Mouse (Mus musculus) neural tube, embryonic 12.5 days (tissue): ENCODE measurements at regions not wholly inside any gene's neighbourhood (a gene's known extent, or its start where the extent isn't known, plus 50 kb on each side); places are given as distances from the start of the nearest gene placed in this dataset.

Experiments used
- ATAC-seq: fragments of 200-750 bp; cut with Nextera tagmentation; 2 replicates; pipeline ENCODE4 v1.8.0; 2017; ENCODE audit warnings: low read depth, mild to moderate bottlenecking, moderate TSS enrichment, moderate library complexity; ENCODE audit not compliant: low FRiP score
- H3K27ac ChIP-seq: fragments of 300-500 bp; sonication (generic); 2 replicates; pipeline ENCODE4 v1.5.1; 2016
- H3K27me3 ChIP-seq: fragments of 300-500 bp; sonication (generic); replicated peaks from 2 replicates; pipeline ENCODE4 v1.6.1; 2016; ENCODE audit warnings: mild to moderate bottlenecking
- H3K36me3 ChIP-seq: fragments of 300-500 bp; sonication (generic); 2 replicates; pipeline ENCODE4 v1.6.1; 2016; ENCODE audit warnings: mild to moderate bottlenecking
- H3K4me1 ChIP-seq: fragments of 300-500 bp; sonication (generic); 2 replicates; pipeline ENCODE4 v1.6.1; 2016
- H3K4me2 ChIP-seq: fragments of 300-500 bp; sonication (generic); replicated peaks from 2 replicates; pipeline ENCODE4 v1.6.1; 2016; ENCODE audit warnings: mild to moderate bottlenecking
- H3K4me3 ChIP-seq: fragments of 300-500 bp; sonication (generic); 2 replicates; pipeline ENCODE4 v1.5.1; 2016
- H3K9ac ChIP-seq: fragments of 300-500 bp; sonication (generic); 2 replicates; pipeline ENCODE4 v1.6.1; 2016; ENCODE audit warnings: mild to moderate bottlenecking
- H3K9me3 ChIP-seq: fragments of 300-500 bp; sonication (generic); 2 replicates; pipeline ENCODE4 v1.6.1; 2016; ENCODE audit warnings: mild to moderate bottlenecking
- WGBS: fragments of 180-500 bp; shearing (Covaris S2); methylation state at CpG from one replicate; pipeline ENCODE4 v1.1.7; 2016; 5-methylcytosine and 5-hydroxymethylcytosine counted together

DNA sequence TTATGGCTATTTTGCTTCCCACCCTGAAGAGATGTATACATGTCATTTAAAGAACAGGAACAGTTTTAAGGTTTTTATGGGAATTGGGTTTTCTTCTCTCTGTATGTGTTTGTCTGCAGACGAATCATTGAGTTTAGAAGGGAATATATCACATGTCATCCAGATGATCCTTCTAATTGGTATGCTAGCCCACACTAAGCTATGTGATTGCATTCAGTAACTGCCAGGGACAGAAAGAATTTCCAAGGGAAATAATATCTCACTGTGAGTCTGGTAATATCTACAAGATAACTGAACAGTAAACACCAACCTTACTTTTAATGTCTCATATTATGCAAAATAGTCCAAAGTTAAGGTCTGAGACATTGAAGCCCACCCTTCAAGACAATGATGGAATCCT is 698.0 kb downstream of the Nedd1 start:
- Histone ChIP-seq H3K27me3 (no peaks in the 10 kb centered on the region), H3K9ac (no peak overlapping the region), H3K9me3 (no peaks in the 10 kb centered on the region), H3K4me1 (no peaks in the 10 kb centered on the region), H3K36me3 (no peaks in the 10 kb centered on the region), H3K4me2 (no peak overlapping the region), H3K4me3 (no peak overlapping the region), H3K27ac (no peak overlapping the region)
- 36% methylated on average over 1 of the region's 1 CpGs for WGBS
- ATAC-seq: no peak

GRCm38 (mm10) chr10:92021036-92021435 is 701.2 kb downstream of the Nedd1 start:
- H3K36me3 ChIP-seq: no peaks in the 10 kb centered on the region
- no peak overlapping the region for H3K4me2 ChIP-seq
- H3K27ac ChIP-seq: no peak overlapping the region
- 75% methylated on average over 1 of the region's 1 CpGs for WGBS
- no peak for ATAC-seq
- H3K9ac ChIP-seq: no peak overlapping the region
- H3K4me3 ChIP-seq: no peak overlapping the region
- H3K4me1 ChIP-seq: no peaks in the 10 kb centered on the region
- no peaks in the 10 kb centered on the region for H3K9me3 ChIP-seq
- H3K27me3 ChIP-seq: no peaks in the 10 kb centered on the region

- no peaks in the 10 kb centered on the region for H3K9me3 ChIP-seq
- no peaks in the 10 kb centered on the region for H3K4me1 ChIP-seq
- H3K27me3 ChIP-seq: no peaks in the 10 kb centered on the region
- no peak for ATAC-seq
- no peak overlapping the region for H3K9ac ChIP-seq
- H3K27ac ChIP-seq: no peak overlapping the region
- WGBS: 57% methylated on average over 10 of the region's 10 CpGs
- no peaks in the 10 kb centered on the region for H3K36me3 ChIP-seq
- H3K4me2 ChIP-seq: no peak overlapping the region
- H3K4me3 ChIP-seq: no peak overlapping the region
Measured at GRCm38 (mm10) chr10:92009551-92009950, 712.7 kb downstream of the Nedd1 start.

DNA sequence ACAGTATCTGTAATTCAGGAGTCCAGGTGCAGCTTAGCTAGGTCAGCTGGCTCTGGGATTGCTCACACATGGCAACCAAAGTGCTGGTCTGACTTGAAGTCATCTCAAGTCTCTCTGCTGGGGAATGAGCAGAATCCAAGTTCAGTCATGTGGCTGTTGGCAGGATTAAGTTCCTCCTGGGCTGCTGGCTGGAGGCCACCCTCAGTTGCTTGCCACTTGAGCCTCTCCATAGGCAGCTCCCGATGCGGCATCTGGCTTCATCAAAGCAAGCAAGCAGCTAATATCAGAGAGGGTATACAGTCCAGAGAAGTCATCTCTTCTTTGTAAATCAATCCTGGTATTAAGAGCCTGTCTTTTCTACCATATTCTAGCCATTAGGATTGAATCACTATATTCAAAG is 714.3 kb downstream of the Nedd1 start:
- no peaks in the 10 kb centered on the region for H3K9me3 ChIP-seq
- H3K27ac ChIP-seq: no peak overlapping the region
- H3K4me1 ChIP-seq: no peaks in the 10 kb centered on the region
- H3K9ac ChIP-seq: no peak overlapping the region
- no peak for ATAC-seq
- 94% methylated on average over 2 of the region's 2 CpGs for WGBS
- H3K4me3 ChIP-seq: no peak overlapping the region
- H3K36me3 ChIP-seq: no peaks in the 10 kb centered on the region
- no peaks in the 10 kb centered on the region for H3K27me3 ChIP-seq
- no peak overlapping the region for H3K4me2 ChIP-seq

- WGBS: 23% methylated on average over 3 of the region's 3 CpGs
- Histone ChIP-seq H3K4me2 (no peak overlapping the region), H3K4me3 (no peak overlapping the region), H3K4me1 (no peaks in the 10 kb centered on the region), H3K27ac (no peak overlapping the region), H3K27me3 (no peaks in the 10 kb centered on the region), H3K9ac (no peak overlapping the region), H3K9me3 (no peaks in the 10 kb centered on the region), H3K36me3 (no peaks in the 10 kb centered on the region)
- no peak for ATAC-seq
Measured at GRCm38 (mm10) chr10:92006467-92006866, 715.8 kb downstream of the Nedd1 start.

DNA sequence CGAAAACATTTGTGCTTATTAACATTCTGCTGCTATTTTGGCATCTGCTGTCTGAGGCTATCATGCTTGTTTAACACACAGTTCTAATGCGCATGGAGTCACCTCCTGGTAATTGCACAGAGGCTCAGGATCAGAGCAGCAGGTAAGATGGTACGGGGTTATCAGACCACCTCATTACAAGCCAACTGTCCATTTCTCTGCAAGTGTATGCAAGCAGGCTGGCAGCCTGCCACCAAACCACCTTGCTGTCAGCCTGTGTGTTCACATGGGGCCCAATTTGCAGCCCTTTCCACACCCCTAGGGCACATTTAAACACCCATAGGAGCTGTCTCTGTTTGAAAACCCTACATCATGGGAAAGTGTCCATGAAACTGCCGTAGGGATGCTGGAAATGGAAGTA is 731.2 kb downstream of the Nedd1 start:
- Histone ChIP-seq H3K36me3 (no peaks in the 10 kb centered on the region), H3K9me3 (no peaks in the 10 kb centered on the region), H3K27me3 (no peaks in the 10 kb centered on the region), H3K9ac (no peak overlapping the region), H3K4me3 (no peak overlapping the region), H3K4me2 (no peak overlapping the region), H3K4me1 (peaks cover 3% of the 10 kb centered on the region; the same call in 1 of the 2 replicates), H3K27ac (no peak overlapping the region)
- WGBS: 80% methylated on average over 4 of the region's 4 CpGs
- ATAC-seq: no peak

GRCm38 (mm10) chr10:91988364-91988763 is 733.9 kb downstream of the Nedd1 start:
- no peaks in the 10 kb centered on the region for H3K9me3 ChIP-seq
- peaks cover 3% of the 10 kb centered on the region; the same call in 1 of the 2 replicates for H3K4me1 ChIP-seq
- WGBS: 81% methylated on average over 8 of the region's 8 CpGs
- no peaks in the 10 kb centered on the region for H3K36me3 ChIP-seq
- H3K27ac ChIP-seq: no peak overlapping the region
- no peaks in the 10 kb centered on the region for H3K27me3 ChIP-seq
- H3K4me2 ChIP-seq: no peak overlapping the region
- ATAC-seq: no peak
- no peak overlapping the region for H3K9ac ChIP-seq
- H3K4me3 ChIP-seq: no peak overlapping the region

GRCm38 (mm10) chr10:91979841-91980240 is 742.4 kb downstream of the Nedd1 start:
- H3K27ac ChIP-seq: no peak overlapping the region
- no peak overlapping the region for H3K9ac ChIP-seq
- H3K4me3 ChIP-seq: no peak overlapping the region
- H3K4me1 ChIP-seq: no peaks in the 10 kb centered on the region
- H3K27me3 ChIP-seq: no peaks in the 10 kb centered on the region
- no peaks in the 10 kb centered on the region for H3K9me3 ChIP-seq
- no peak for ATAC-seq
- WGBS: 88% methylated on average over 2 of the region's 2 CpGs
- no peak overlapping the region for H3K4me2 ChIP-seq
- H3K36me3 ChIP-seq: no peaks in the 10 kb centered on the region

- Histone ChIP-seq H3K4me3 (no peak overlapping the region), H3K27ac (no peak overlapping the region), H3K9ac (no peak overlapping the region), H3K27me3 (no peaks in the 10 kb centered on the region), H3K4me1 (no peaks in the 10 kb centered on the region), H3K36me3 (no peaks in the 10 kb centered on the region), H3K9me3 (no peaks in the 10 kb centered on the region), H3K4me2 (no peak overlapping the region)
- 84% methylated on average over 2 of the region's 2 CpGs for WGBS
- no peak for ATAC-seq
Measured at GRCm38 (mm10) chr10:91971951-91972350, 750.3 kb downstream of the Nedd1 start.

- no peaks in the 10 kb centered on the region for H3K36me3 ChIP-seq
- no peak overlapping the region for H3K27ac ChIP-seq
- H3K27me3 ChIP-seq: no peaks in the 10 kb centered on the region
- no peaks in the 10 kb centered on the region for H3K4me1 ChIP-seq
- 66% methylated on average over 18 of the region's 18 CpGs for WGBS
- H3K4me2 ChIP-seq: no peak overlapping the region
- no peak for ATAC-seq
- H3K9me3 ChIP-seq: no peaks in the 10 kb centered on the region
- H3K4me3 ChIP-seq: no peak overlapping the region
- H3K9ac ChIP-seq: no peak overlapping the region
Measured at GRCm38 (mm10) chr10:91967570-91968310, 754.5 kb downstream of the Nedd1 start.

GRCm38 (mm10) chr10:91959734-91960492 is 762.3 kb downstream of the Nedd1 start:
- Histone ChIP-seq H3K9ac (no peak overlapping the region), H3K9me3 (no peaks in the 10 kb centered on the region), H3K4me1 (no peaks in the 10 kb centered on the region), H3K27ac (no peak overlapping the region), H3K27me3 (no peaks in the 10 kb centered on the region), H3K36me3 (no peaks in the 10 kb centered on the region), H3K4me2 (no peak overlapping the region), H3K4me3 (no peak overlapping the region)
- ATAC-seq: no peak
- WGBS: 58% methylated on average over 6 of the region's 6 CpGs

DNA sequence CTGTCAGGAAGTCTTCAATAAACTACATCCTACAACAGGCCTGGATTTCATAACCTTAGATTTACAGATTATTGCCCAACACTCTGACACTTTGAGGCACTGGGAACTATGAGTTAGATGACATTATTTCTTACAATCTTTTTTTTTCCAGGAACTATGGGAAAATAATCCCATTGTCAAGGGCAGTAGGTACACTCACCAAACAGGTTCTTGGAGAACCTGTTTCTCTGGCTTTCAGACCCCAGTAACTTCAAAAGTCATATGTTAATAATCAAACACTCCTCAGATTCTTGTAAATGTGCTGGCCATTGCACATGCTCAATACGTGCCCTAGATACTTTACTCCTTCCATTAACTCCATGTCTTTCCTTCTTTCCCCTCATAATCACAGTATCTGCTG is 769.1 kb downstream of the Nedd1 start:
- WGBS: 88% methylated on average over 1 of the region's 1 CpGs
- ATAC-seq: no peak
- H3K27ac ChIP-seq: no peak overlapping the region
- no peaks in the 10 kb centered on the region for H3K4me1 ChIP-seq
- H3K9ac ChIP-seq: no peak overlapping the region
- H3K4me3 ChIP-seq: no peak overlapping the region
- no peaks in the 10 kb centered on the region for H3K27me3 ChIP-seq
- H3K36me3 ChIP-seq: no peaks in the 10 kb centered on the region
- H3K9me3 ChIP-seq: no peaks in the 10 kb centered on the region
- no peak overlapping the region for H3K4me2 ChIP-seq

- Histone ChIP-seq H3K9ac (no peak overlapping the region), H3K9me3 (no peaks in the 10 kb centered on the region), H3K4me3 (no peak overlapping the region), H3K27ac (no peak overlapping the region), H3K36me3 (no peaks in the 10 kb centered on the region), H3K4me2 (no peak overlapping the region), H3K4me1 (no peaks in the 10 kb centered on the region), H3K27me3 (no peaks in the 10 kb centered on the region)
- 58% methylated on average over 3 of the region's 3 CpGs for WGBS
- no peak for ATAC-seq
Measured at GRCm38 (mm10) chr10:91923626-91924025, 742.5 kb upstream of the Tmpo start.
